Mouse (Mus musculus) cerebellum, adult 2 months (tissue): ENCODE data around the gene Gm21750.

Source experiments
- CTCF ChIP-seq: fragments of 200-500 bp; IDR thresholded peaks from 2 replicates; pipeline ENCODE4 v1.5.1; 2011; ENCODE audit warnings: low read depth, mild to moderate bottlenecking, control low read depth, low read length, moderate library complexity, borderline replicate concordance; ENCODE audit not compliant: insufficient read depth
- POLR2A ChIP-seq: fragments of 200-500 bp; IDR thresholded peaks from 2 replicates; pipeline ENCODE4 v1.6.1; 2011; ENCODE audit warnings: low read length, control low read depth, borderline replicate concordance; ENCODE audit not compliant: insufficient read depth

DNA sequence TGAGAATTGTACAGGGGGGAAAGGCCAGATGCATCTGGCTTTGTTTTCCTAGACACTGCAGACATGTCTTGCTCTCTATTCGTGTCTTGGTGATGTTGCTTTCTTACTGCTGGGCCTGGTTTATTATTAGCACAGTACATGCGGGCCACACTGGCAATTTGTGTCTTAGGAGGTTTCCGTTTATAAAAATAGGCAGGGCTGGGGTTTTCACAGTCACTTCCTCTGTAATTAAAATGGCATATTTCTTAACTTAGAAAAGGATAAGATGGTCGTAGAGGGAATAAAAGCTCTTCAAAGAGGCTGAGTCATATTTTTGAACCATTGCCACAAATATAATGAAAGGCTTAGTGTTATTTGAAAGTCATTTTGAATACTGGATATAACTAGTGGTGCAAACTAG, 26.7 kb downstream of the Gm21750 start:
- TF ChIP-seq POLR2A (no peak), CTCF (no peak)
